Comparison of ENCODE assay signal across 17 mouse cellular contexts in genomic region chr16:76360441-76360840, GRCm38 (mm10).
"Had no signal": no experiment of that assay in that cellular context is flagged by ENCODE, and none has a peak within 500 bp of the region (broad histone marks: within the 10 kb centered on the region; RNA-seq: fewer than 3 reads in every experiment).

No protein-coding gene starts in this region.

- ATAC-seq: liver, postnatal 0 days; lung, postnatal 0 days; midbrain, embryonic 13.5 days; midbrain, embryonic 15.5 days had no signal

- H3K9ac ChIP-seq: liver, postnatal 0 days; lung, embryonic 15.5 days; midbrain, embryonic 13.5 days; midbrain, embryonic 15.5 days; neural tube, embryonic 12.5 days had no signal

- DNase-seq: liver, postnatal 0 days; lung, adult 2 months; lung, postnatal 14 days; lung, postnatal 36 days; right cerebral cortex, postnatal 14 days; spleen, adult 18-20 months; thymus, adult 2 months; thymus, postnatal 25 days; thymus, postnatal 4 days had no signal

- H3K4me2 ChIP-seq: lung, embryonic 15.5 days; midbrain, embryonic 11.5 days; midbrain, embryonic 13.5 days; midbrain, embryonic 15.5 days; neural tube, embryonic 12.5 days had no signal

- H3K27ac ChIP-seq: lung, embryonic 15.5 days; macrophage; midbrain, embryonic 13.5 days; midbrain, embryonic 15.5 days; neural tube, embryonic 12.5 days had no signal

- H3K4me3 ChIP-seq: lung, embryonic 15.5 days; megakaryocyte, embryonic 14.5 days; midbrain, embryonic 13.5 days; midbrain, embryonic 15.5 days; neural tube, embryonic 12.5 days had no signal

- H3K36me3 ChIP-seq: lung, embryonic 15.5 days; midbrain, embryonic 13.5 days; midbrain, embryonic 15.5 days; neural tube, embryonic 12.5 days had no signal

- H3K9me3 ChIP-seq: lung, embryonic 15.5 days; megakaryocyte, embryonic 14.5 days; midbrain, embryonic 13.5 days; midbrain, embryonic 15.5 days; neural tube, embryonic 12.5 days had no signal

- H3K27me3 ChIP-seq: lung, embryonic 15.5 days; megakaryocyte, embryonic 14.5 days; midbrain, embryonic 13.5 days; midbrain, embryonic 15.5 days; neural tube, embryonic 12.5 days had no signal
